Mouse (Mus musculus) spleen, adult 2 months (tissue): ENCODE data around the gene Car15. TPM values are rescaled to one million over a fixed set of nuclear protein-coding genes. Genes with fewer than 3 reads are reported as not detected.

ENCODE experiments used
- DNase-seq, 2 experiments: peaks; one replicate each; pipeline versions ENCODE4 v3.0.0 to v3.0.0-alpha.2; 2012 to 2021; ENCODE audit warnings: low spot score in 2 of 2, low read depth in 1 of 2
- H3K27ac ChIP-seq: fragments of 200-500 bp; 2 replicates; pipeline ENCODE4 v1.5.1; 2012; ENCODE audit warnings: low read length, inconsistent platforms; ENCODE audit not compliant: insufficient read depth
- H3K27me3 ChIP-seq: fragments of 200-500 bp; 2 replicates; pipeline ENCODE4 v1.6.1; 2012; ENCODE audit warnings: mild to moderate bottlenecking, moderate library complexity, low read length, inconsistent platforms; ENCODE audit not compliant: control insufficient read depth, insufficient read depth
- H3K36me3 ChIP-seq: fragments of 200-500 bp; 2 replicates; pipeline ENCODE4 v1.6.1; 2012; ENCODE audit warnings: mild to moderate bottlenecking, low read length, inconsistent platforms; ENCODE audit not compliant: control insufficient read depth, insufficient read depth
- H3K4me1 ChIP-seq: fragments of 200-500 bp; 2 replicates; pipeline ENCODE4 v1.6.1; 2011; ENCODE audit warnings: inconsistent platforms; ENCODE audit not compliant: control insufficient read depth, insufficient read depth, insufficient read length
- H3K4me3 ChIP-seq: fragments of 200-500 bp; 2 replicates; pipeline ENCODE4 v1.5.1; 2011; ENCODE audit warnings: mild to moderate bottlenecking, inconsistent platforms; ENCODE audit not compliant: insufficient read depth, insufficient read length; ENCODE audit errors: extremely low read depth
- CTCF ChIP-seq: fragments of 200-500 bp; IDR thresholded peaks from 2 replicates; pipeline ENCODE4 v1.5.1; 2011; ENCODE audit warnings: mild to moderate bottlenecking, inconsistent platforms; ENCODE audit not compliant: insufficient read depth, insufficient read length, insufficient replicate concordance; ENCODE audit errors: extremely low read depth
- POLR2A ChIP-seq: fragments of 200-500 bp; IDR thresholded peaks from 2 replicates; pipeline ENCODE4 v1.6.1; 2011; ENCODE audit warnings: low read depth, low read length, inconsistent platforms
- WGBS: fragments of 180-500 bp; shearing (Covaris S2); methylation state at CpG from one replicate; pipeline ENCODE4 v1.1.7; 2018; 5-methylcytosine and 5-hydroxymethylcytosine counted together
- polyA plus RNA-seq: library from polyadenylated mRNA; depleted of rRNA; stranded (reverse); fragments of >200 nt; gene quantifications from 2 replicates; pipeline ENCODE4 v1.2.3, GENCODE M21; 2012

The Car15 gene
- polyA plus RNA-seq, 1 experiment: 10.0 TPM

- peaks cover 28% of the 10 kb centered on the region for H3K4me1 ChIP-seq
- WGBS: 6% methylated on average over 83 of the region's 83 CpGs
- peak overlapping the region; percentile 40; the same call in 1 of the 2 replicates for H3K4me3 ChIP-seq
- no peak overlapping the region for H3K27ac ChIP-seq
- peaks cover 41% of the 10 kb centered on the region for H3K27me3 ChIP-seq
- TF ChIP-seq CTCF (no peak), POLR2A (no peak)
- H3K36me3 ChIP-seq: no peaks in the 10 kb centered on the region
- no peak for DNase-seq
These were observed 35.1 kb downstream of the Car15 start for GRCm38 (mm10) chr16:17802839-17803674.

- 16% methylated on average over 18 of the region's 18 CpGs for WGBS
- H3K4me1 ChIP-seq: peaks cover 26% of the 10 kb centered on the region
These were observed 35.7 kb downstream of the Car15 start for GRCm38 (mm10) chr16:17802456-17802838.

GRCm38 (mm10) chr16:17801777-17802455, 36.2 kb downstream of the Car15 start:
- Histone ChIP-seq H3K4me1 (peaks cover 28% of the 10 kb centered on the region), H3K4me3 (no peak overlapping the region), H3K27ac (no peak overlapping the region), H3K27me3 (peaks cover 47% of the 10 kb centered on the region), H3K36me3 (no peaks in the 10 kb centered on the region)
- no peak for DNase-seq
- 24% methylated on average over 7 of the region's 7 CpGs for WGBS
- TF ChIP-seq CTCF (no peak), POLR2A (no peak)

More at GRCm38 (mm10) chr16:17802456-17802838, 35.7 kb downstream of the Car15 start:
- Histone ChIP-seq H3K36me3 (no peaks in the 10 kb centered on the region), H3K4me3 (peak overlapping the region; percentile 40; the same call in 1 of the 2 replicates), H3K27ac (no peak overlapping the region), H3K27me3 (peaks cover 46% of the 10 kb centered on the region)
- no peak for DNase-seq
- TF ChIP-seq CTCF (no peak), POLR2A (no peak)

GRCm38 (mm10) chr16:17799584-17799983, 38.6 kb downstream of the Car15 start:
- H3K4me1 ChIP-seq: peaks cover 22% of the 10 kb centered on the region
- TF ChIP-seq CTCF: no peak
- TF ChIP-seq POLR2A: no peak
- H3K36me3 ChIP-seq: no peaks in the 10 kb centered on the region
- peaks cover 41% of the 10 kb centered on the region for H3K27me3 ChIP-seq
- H3K4me3 ChIP-seq: no peak overlapping the region
- H3K27ac ChIP-seq: no peak overlapping the region
- no peak for DNase-seq

GRCm38 (mm10) chr16:17798321-17799180, 39.6 kb downstream of the Car15 start:
- peaks cover 32% of the 10 kb centered on the region for H3K27me3 ChIP-seq
- whole genome bisulfite sequencing: 15% methylated on average over 33 of the region's 45 CpGs
- peaks cover 16% of the 10 kb centered on the region for H3K4me1 ChIP-seq
- no peaks in the 10 kb centered on the region for H3K36me3 ChIP-seq
- peak overlapping the region; percentile 15; the same call in 1 of the 2 replicates for H3K4me3 ChIP-seq
- no peak for DNase-seq
- peak overlapping the region; percentile 6; the same call in 1 of the 2 replicates for H3K27ac ChIP-seq
- TF ChIP-seq CTCF (no peak), POLR2A (no peak)

- H3K4me1 ChIP-seq: peaks cover 9% of the 10 kb centered on the region; the same call in 1 of the 2 replicates
- H3K4me3 ChIP-seq: peak overlapping the region; percentile 39; the same call in 1 of the 2 replicates
- peaks cover 26% of the 10 kb centered on the region for H3K27me3 ChIP-seq
- TF ChIP-seq CTCF: no peak
- no peak for TF ChIP-seq POLR2A
- DNase-seq: no peak
- H3K36me3 ChIP-seq: no peaks in the 10 kb centered on the region
- 15% methylated on average over 29 of the region's 29 CpGs for WGBS
- peak overlapping the region; percentile 6 for H3K27ac ChIP-seq
These were observed 40.3 kb downstream of the Car15 start for GRCm38 (mm10) chr16:17797812-17798311.
